Mouse (Mus musculus) intestine, embryonic 14.5 days (tissue): Measurements from ENCODE around the gene Rspry1. TPM values are rescaled to one million over a fixed set of nuclear protein-coding genes. Genes with fewer than 3 reads are reported as not detected.

Source experiments
- ATAC-seq: fragments of 200-750 bp; cut with Nextera tagmentation; replicated peaks from 2 replicates; pipeline ENCODE4 v1.8.0; 2017; ENCODE audit warnings: low read depth, moderate number of reproducible peaks, moderate TSS enrichment, moderate library complexity; ENCODE audit not compliant: low FRiP score, low TSS enrichment
- DNase-seq: peaks from one replicate; pipeline ENCODE4 v3.0.0-alpha.2; 2018; ENCODE audit warnings: low spot score
- H3K27ac ChIP-seq: fragments of 300-500 bp; sonication (generic); 2 replicates; pipeline ENCODE4 v1.5.1; 2014; ENCODE audit warnings: low read depth, mild to moderate bottlenecking, control low read depth
- H3K27me3 ChIP-seq: fragments of 300-500 bp; sonication (generic); replicated peaks from 2 replicates; pipeline ENCODE4 v1.6.1; 2014; ENCODE audit warnings: low read length, control low read depth; ENCODE audit not compliant: control insufficient read depth, insufficient read depth
- H3K36me3 ChIP-seq: fragments of 300-500 bp; sonication (generic); 2 replicates; pipeline ENCODE4 v1.6.1; 2014; ENCODE audit warnings: low read length, control low read depth; ENCODE audit not compliant: control insufficient read depth, insufficient read depth
- H3K4me1 ChIP-seq: fragments of 300-500 bp; sonication (generic); replicated peaks from 2 replicates; pipeline ENCODE4 v1.6.1; 2014; ENCODE audit warnings: low read length, control low read depth, mixed read lengths; ENCODE audit not compliant: control insufficient read depth, insufficient read depth
- H3K4me2 ChIP-seq: fragments of 300-500 bp; sonication (generic); 2 replicates; pipeline ENCODE4 v1.6.1; 2014; ENCODE audit warnings: low read length
- H3K4me3 ChIP-seq: fragments of 300-500 bp; sonication (generic); 2 replicates; pipeline ENCODE4 v1.5.1; 2014; ENCODE audit warnings: low read depth, low read length, control low read depth, mixed read lengths
- H3K9ac ChIP-seq: fragments of 300-500 bp; sonication (generic); 2 replicates; pipeline ENCODE4 v1.6.1; 2014; ENCODE audit warnings: mild to moderate bottlenecking, low read length
- H3K9me3 ChIP-seq: fragments of 300-500 bp; sonication (generic); 2 replicates; pipeline ENCODE4 v1.6.1; 2016; ENCODE audit warnings: low read length, control low read depth; ENCODE audit not compliant: control insufficient read depth
- whole genome bisulfite sequencing: fragments of 180-500 bp; shearing (Covaris S2); extraction: QIAGEN DNeasy Blood & Tissue Kit; methylation state at CpG from one replicate; pipeline ENCODE4 v1.1.7; 2014; 5-methylcytosine and 5-hydroxymethylcytosine counted together
- polyA plus RNA-seq: library from polyadenylated mRNA; unstranded; fragments of >200 nt; fragmentation: Nextera tagmentation; extraction: Ambion mirVana; gene quantifications from 2 replicates; pipeline ENCODE4 v1.2.1, GENCODE M21; 2014

Rspry1 gene
- polyA plus RNA-seq, 1 experiment from 2014 or later, result 27.9 TPM

DNA sequence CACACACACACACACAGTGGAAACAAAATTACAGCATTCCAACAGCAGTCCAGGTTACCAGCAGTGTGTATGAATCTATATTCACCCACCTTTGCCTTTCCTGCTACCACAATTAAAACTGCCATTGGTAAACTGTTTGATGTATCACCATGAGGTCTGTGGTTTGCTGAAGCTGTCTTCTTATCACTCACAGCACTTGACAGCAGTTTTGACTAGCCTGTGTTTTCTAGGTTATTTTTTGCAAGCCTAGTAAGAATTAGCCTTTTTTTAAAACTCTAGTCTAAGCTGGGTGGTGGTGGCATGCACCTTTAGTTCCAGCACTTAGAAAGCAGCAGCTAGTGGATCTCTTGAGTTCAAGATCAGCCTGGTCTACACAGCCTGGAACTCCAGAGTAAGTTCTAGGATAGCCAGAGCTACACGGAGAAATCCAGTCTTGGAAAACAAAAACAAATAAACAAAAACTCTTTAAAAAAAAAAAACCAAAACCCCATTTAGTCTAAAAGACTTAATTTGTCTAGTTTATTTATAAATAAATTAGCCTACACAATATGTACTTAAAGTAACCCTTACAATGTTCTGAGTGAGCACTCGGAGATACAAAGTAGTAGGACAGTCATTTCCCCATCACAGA, 31.9 kb downstream of the Rspry1 start:
- no peak overlapping the region for H3K4me2 ChIP-seq
- H3K4me3 ChIP-seq, result no peak overlapping the region
- no peaks in the 10 kb centered on the region for H3K9me3 ChIP-seq
- no peaks in the 10 kb centered on the region for H3K27me3 ChIP-seq
- no peak overlapping the region for H3K27ac ChIP-seq
- H3K9ac ChIP-seq, result no peak overlapping the region
- H3K4me1 ChIP-seq, result no peaks in the 10 kb centered on the region
- DNase-seq (no peak), ATAC-seq (no peak)
- peaks cover 86% of the 10 kb centered on the region for H3K36me3 ChIP-seq
- WGBS, result 75% methylated on average over 2 of the region's 2 CpGs

- Histone ChIP-seq H3K4me3 (no peak overlapping the region), H3K9ac (no peak overlapping the region), H3K4me1 (no peaks in the 10 kb centered on the region), H3K27me3 (no peaks in the 10 kb centered on the region), H3K27ac (no peak overlapping the region), H3K36me3 (peaks cover 85% of the 10 kb centered on the region), H3K4me2 (no peak overlapping the region), H3K9me3 (no peaks in the 10 kb centered on the region)
- DNase-seq (no peak), ATAC-seq (no peak)
Measured at GRCm38 (mm10) chr8:94634211-94634610, 32.5 kb downstream of the Rspry1 start.

DNA sequence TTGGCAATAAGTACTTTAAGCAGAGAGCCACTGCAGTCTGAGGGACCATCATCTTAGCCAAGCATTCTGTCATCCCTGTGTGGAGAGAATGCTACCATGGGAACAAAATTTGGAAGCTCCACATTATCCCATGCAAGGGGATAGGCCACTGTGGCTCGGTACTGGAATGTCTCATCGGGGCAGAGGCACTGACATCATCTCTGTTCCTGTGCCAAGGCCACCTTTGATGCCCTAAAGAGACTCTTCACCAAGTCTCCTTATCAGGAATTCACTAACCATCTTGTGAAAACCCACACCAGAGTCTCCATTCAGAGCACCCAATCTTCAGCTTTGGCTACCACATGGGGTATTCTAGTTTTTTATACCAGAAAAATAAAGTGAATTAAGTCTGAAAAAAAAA, 39.4 kb downstream of the Rspry1 start:
- no peaks in the 10 kb centered on the region for H3K9me3 ChIP-seq
- ATAC-seq (no peak), DNase-seq (no peak)
- no peak overlapping the region for H3K4me2 ChIP-seq
- H3K4me3 ChIP-seq, result no peak overlapping the region
- H3K27me3 ChIP-seq, result no peaks in the 10 kb centered on the region
- no peak overlapping the region for H3K9ac ChIP-seq
- peaks cover 87% of the 10 kb centered on the region for H3K36me3 ChIP-seq
- H3K4me1 ChIP-seq, result no peaks in the 10 kb centered on the region
- WGBS, result 96% methylated on average over 2 of the region's 2 CpGs
- H3K27ac ChIP-seq, result no peak overlapping the region

GRCm38 (mm10) chr8:94641938-94642337, 40.2 kb downstream of the Rspry1 start:
- Histone ChIP-seq H3K27me3 (no peaks in the 10 kb centered on the region), H3K4me3 (no peak overlapping the region), H3K27ac (no peak overlapping the region), H3K9ac (no peak overlapping the region), H3K36me3 (peaks cover 87% of the 10 kb centered on the region), H3K4me1 (no peaks in the 10 kb centered on the region), H3K9me3 (no peaks in the 10 kb centered on the region), H3K4me2 (no peak overlapping the region)
- DNase-seq (no peak), ATAC-seq (no peak)
- 89% methylated on average over 3 of the region's 3 CpGs for WGBS

DNA sequence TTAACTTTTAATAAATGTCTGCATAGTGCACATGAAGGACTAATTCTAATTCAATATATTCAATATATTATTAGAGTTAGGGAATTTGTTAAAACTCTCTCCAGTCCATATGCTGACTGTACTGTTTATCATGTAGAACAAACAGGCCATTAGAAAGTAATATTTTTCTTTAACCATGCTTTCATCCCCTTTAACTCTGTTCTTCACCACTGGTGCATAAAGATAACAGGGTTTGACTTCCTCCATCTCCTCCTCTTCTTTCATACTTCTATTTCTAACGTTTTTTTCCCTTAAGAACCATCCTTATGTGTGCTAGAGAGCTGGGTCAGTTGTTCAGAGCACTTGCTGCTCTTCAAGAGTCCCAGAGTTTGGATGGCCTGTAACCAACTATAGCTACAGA, 43.5 kb downstream of the Rspry1 start:
- no peaks in the 10 kb centered on the region for H3K27me3 ChIP-seq
- no peak overlapping the region for H3K9ac ChIP-seq
- no peak overlapping the region for H3K27ac ChIP-seq
- DNase-seq (no peak), ATAC-seq (no peak)
- no peak overlapping the region for H3K4me3 ChIP-seq
- H3K36me3 ChIP-seq, result peaks cover 80% of the 10 kb centered on the region
- WGBS, result 49% methylated on average over 1 of the region's 1 CpGs
- no peaks in the 10 kb centered on the region for H3K4me1 ChIP-seq
- no peak overlapping the region for H3K4me2 ChIP-seq
- no peaks in the 10 kb centered on the region for H3K9me3 ChIP-seq

DNA sequence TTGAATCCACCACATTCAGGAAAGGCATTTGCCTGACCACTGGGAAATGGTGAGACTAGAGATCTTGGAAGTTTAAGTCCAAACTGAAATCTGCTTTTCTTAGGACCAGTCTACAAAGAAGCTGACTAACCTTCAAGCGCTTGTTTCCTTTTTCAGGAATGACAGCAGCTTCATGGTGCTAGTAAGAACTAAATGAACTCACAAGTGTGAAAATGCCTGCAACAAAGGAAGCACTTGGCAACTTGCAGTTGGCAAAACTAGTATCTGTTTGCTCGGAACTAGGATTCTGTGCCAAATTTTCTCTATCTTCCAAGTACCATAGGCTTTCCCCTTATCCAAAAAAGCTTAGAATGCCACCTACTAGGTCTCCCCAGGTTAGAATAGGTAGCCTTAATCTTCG, 44.4 kb downstream of the Rspry1 start:
- peaks cover 76% of the 10 kb centered on the region for H3K36me3 ChIP-seq
- no peak overlapping the region for H3K4me3 ChIP-seq
- H3K9ac ChIP-seq, result no peak overlapping the region
- no peaks in the 10 kb centered on the region for H3K9me3 ChIP-seq
- no peak overlapping the region for H3K4me2 ChIP-seq
- H3K27ac ChIP-seq, result no peak overlapping the region
- ATAC-seq (no peak), DNase-seq (no peak)
- 89% methylated on average over 3 of the region's 3 CpGs for WGBS
- no peaks in the 10 kb centered on the region for H3K27me3 ChIP-seq
- H3K4me1 ChIP-seq, result no peaks in the 10 kb centered on the region

DNA sequence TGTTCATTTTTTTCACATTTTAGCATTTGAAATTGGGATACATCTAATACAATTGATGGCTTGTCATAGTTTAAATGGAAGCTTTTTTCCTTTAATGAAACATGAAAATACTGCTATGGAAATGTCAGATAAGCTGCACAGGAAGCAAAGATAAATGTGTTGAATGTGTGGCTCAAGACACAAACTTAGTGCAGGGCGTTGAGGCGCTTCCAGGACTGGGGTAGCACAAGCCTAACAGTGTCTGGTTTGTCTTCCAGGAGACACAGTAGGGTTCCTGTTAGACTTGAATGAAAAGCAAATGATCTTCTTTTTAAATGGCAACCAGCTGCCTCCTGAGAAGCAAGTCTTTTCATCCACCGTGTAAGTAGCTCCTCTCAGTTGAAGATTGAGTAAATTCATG, 47.8 kb downstream of the Rspry1 start:
- Histone ChIP-seq H3K27me3 (no peaks in the 10 kb centered on the region), H3K4me1 (no peaks in the 10 kb centered on the region), H3K4me2 (no peak overlapping the region), H3K9ac (no peak overlapping the region), H3K4me3 (no peak overlapping the region), H3K36me3 (peaks cover 78% of the 10 kb centered on the region), H3K27ac (no peak overlapping the region), H3K9me3 (no peaks in the 10 kb centered on the region)
- ATAC-seq, result no peak
- 79% methylated on average over 3 of the region's 3 CpGs for WGBS
- no peak for DNase-seq

GRCm38 (mm10) chr8:94652951-94653350, 51.2 kb downstream of the Rspry1 start:
- WGBS, result 91% methylated on average over 3 of the region's 3 CpGs
- no peak overlapping the region for H3K27ac ChIP-seq
- no peaks in the 10 kb centered on the region for H3K9me3 ChIP-seq
- DNase-seq (no peak), ATAC-seq (no peak)
- no peak overlapping the region for H3K4me3 ChIP-seq
- H3K4me1 ChIP-seq, result no peaks in the 10 kb centered on the region
- peaks cover 77% of the 10 kb centered on the region for H3K36me3 ChIP-seq
- no peaks in the 10 kb centered on the region for H3K27me3 ChIP-seq
- no peak overlapping the region for H3K9ac ChIP-seq
- no peak overlapping the region for H3K4me2 ChIP-seq

DNA sequence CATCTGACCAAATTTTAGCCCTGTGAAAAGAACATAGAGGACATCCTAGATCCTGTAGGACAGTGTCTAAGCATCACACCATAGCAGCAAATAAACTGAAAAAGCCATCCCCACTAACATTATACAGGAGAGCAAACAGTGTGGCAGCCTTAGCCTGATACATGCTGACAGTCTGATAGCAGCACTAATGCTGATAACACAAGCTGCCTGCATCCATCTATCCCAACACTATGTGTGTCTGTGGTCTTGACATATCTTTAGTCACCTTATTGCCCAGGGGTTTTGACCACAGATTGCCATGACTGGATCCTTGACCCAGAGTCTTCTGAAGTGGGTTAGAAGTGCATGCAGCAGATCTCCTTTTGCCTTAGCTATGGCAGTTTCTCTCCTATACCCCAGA, 53.3 kb downstream of the Rspry1 start:
- no peak for ATAC-seq
- H3K36me3 ChIP-seq, result peaks cover 76% of the 10 kb centered on the region

More for the DNA sequence above, 53.3 kb downstream of the Rspry1 start:
- H3K4me1 ChIP-seq, result no peaks in the 10 kb centered on the region
- no peak for DNase-seq
- H3K4me3 ChIP-seq, result no peak overlapping the region
- no peak overlapping the region for H3K27ac ChIP-seq
- H3K9ac ChIP-seq, result no peak overlapping the region
- H3K27me3 ChIP-seq, result no peaks in the 10 kb centered on the region
- no peaks in the 10 kb centered on the region for H3K9me3 ChIP-seq
- H3K4me2 ChIP-seq, result no peak overlapping the region
